Mouse (Mus musculus) telencephalon, adult 2 months (tissue): ENCODE measurements around the gene Tmem184a.

Experiments
- DNase-seq: peaks from one replicate; pipeline ENCODE4 v3.0.0-alpha.2; 2011; ENCODE audit warnings: low read depth, low spot score

The Tmem184a gene

GRCm38 (mm10) chr5:139819538-139820181, at the start of gene Tmem184a:
TSS of gene Tmem184a (minus strand) at chr5:139819917.
- DNase-seq = no peak

GRCm38 (mm10) chr5:139862759-139863158, 43.0 kb upstream of the Tmem184a start:
- DNase-seq = no peak

DNA sequence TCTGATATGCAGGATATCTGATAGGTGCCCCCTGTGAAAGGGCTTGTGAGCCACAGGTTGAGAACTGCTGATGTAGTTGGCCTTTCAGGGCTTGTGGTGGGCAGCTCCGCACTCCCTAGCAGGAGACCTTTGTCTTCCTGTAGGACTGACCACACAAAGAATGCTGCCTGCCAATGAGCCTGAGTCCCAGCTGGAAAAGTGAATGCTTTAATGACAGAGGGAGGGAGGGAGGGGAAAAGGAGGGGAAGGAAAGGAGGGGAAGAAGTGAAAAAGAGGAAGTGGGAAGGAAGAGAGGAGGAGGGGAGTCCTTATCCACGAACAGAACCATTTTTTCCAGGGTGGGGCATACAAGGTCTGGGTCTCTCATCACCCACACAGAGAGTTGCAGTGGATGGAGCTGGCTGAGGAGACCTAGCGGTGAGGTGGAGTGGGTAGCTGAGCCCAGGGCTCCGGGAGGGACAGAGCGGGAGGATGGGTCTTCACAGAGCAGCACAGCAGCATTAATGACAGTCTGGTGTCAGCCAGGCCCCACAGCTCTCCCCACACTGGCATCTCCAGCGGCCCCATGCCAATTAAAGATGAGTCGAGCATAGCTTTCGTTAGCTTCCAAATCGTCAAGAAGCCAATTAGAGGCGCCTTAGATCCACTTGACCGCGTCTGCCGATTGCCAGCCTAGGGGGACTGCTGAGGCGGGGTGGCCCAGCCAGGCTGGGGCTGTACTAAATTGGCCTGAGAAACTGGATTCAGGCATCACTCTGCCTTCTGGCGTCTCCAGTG, 40.8 kb upstream of the Tmem184a start:
- no peak for DNase-seq

GRCm38 (mm10) chr5:139849626-139850320, 30.1 kb upstream of the Tmem184a start:
- DNase-seq = no peak

DNA sequence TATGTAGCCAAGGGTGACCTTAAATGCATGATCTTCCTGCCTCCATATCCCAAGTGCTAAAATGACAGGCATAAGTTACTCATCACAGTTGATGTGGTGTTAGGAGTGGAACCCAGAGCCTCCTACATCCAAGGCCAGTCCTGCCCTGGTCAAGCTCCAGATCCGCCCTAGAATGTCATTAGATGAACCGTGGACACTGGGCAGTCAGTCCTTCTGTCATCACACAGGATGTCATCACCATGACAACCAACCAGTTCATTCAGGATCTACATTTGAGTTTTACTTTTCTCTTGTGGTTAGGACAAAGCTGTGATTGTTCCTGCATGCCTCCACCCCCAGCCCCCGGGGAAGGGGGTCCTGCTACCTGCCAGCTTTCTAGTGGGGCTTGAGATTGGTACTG, 19.4 kb upstream of the Tmem184a start:
- DNase-seq = no peak

- DNase-seq = no peak
Measured at GRCm38 (mm10) chr5:139838476-139838892, 18.8 kb upstream of the Tmem184a start.

- DNase-seq = no peak
Measured at GRCm38 (mm10) chr5:139835706-139836105, 16.0 kb upstream of the Tmem184a start.

DNA sequence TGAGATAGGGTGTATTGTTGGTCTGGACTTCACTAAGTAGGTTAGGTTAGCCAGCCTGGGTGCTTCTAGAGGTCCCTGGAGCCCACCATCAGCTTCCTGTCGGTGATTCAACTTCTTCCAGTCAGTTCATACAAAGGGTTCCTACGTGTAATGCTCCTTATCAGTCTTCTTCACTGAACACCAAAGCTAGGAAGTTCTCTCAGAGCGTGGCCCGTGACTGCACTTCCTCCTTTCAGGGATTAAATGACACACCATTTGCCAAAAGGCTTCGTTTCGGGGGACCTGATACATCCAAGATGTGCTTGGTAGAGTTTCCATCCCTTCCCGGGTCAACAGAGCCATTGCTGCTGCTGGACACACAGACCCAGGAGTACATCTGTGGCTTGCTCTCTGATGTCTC, 12.4 kb upstream of the Tmem184a start:
- no peak for DNase-seq

- DNase-seq = no peak
Measured at GRCm38 (mm10) chr5:139830734-139831133, 11.0 kb upstream of the Tmem184a start.

- DNase-seq = peak; percentile 55
Measured at GRCm38 (mm10) chr5:139829384-139829783, 9.7 kb upstream of the Tmem184a start.

- DNase-seq = no peak
Measured at GRCm38 (mm10) chr5:139827593-139827992, 7.9 kb upstream of the Tmem184a start.

- DNase-seq = peak; percentile 82
Measured at GRCm38 (mm10) chr5:139826357-139827055, 6.8 kb upstream of the Tmem184a start, which contains the start of the genes Gm26938 and Psmg3. TSS of gene Gm26938 (minus strand) at chr5:139826407. TSS of gene Psmg3 (minus strand) at chr5:139826885.

DNA sequence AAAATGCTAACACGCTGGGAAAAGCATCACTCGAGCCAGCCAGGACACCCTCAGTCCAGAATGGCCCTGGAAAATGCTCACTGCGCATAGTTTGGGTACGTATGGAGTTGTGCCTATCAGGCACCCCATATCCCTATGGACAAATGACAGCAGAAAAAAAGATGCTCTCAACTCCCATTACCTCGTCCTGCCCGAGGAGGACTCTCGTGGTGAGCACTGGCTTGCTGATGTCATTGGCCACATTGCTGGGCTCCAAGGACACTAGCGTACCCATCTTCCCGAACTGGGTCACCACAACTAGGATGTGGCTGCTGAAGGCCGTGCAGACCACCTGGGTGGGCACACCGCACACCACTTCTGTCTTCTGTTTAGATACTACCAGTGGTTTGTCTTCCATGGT, 6.2 kb upstream of the Tmem184a start:
- no peak for DNase-seq

GRCm38 (mm10) chr5:139824531-139824930, 4.8 kb upstream of the Tmem184a start:
- DNase-seq = no peak

DNA sequence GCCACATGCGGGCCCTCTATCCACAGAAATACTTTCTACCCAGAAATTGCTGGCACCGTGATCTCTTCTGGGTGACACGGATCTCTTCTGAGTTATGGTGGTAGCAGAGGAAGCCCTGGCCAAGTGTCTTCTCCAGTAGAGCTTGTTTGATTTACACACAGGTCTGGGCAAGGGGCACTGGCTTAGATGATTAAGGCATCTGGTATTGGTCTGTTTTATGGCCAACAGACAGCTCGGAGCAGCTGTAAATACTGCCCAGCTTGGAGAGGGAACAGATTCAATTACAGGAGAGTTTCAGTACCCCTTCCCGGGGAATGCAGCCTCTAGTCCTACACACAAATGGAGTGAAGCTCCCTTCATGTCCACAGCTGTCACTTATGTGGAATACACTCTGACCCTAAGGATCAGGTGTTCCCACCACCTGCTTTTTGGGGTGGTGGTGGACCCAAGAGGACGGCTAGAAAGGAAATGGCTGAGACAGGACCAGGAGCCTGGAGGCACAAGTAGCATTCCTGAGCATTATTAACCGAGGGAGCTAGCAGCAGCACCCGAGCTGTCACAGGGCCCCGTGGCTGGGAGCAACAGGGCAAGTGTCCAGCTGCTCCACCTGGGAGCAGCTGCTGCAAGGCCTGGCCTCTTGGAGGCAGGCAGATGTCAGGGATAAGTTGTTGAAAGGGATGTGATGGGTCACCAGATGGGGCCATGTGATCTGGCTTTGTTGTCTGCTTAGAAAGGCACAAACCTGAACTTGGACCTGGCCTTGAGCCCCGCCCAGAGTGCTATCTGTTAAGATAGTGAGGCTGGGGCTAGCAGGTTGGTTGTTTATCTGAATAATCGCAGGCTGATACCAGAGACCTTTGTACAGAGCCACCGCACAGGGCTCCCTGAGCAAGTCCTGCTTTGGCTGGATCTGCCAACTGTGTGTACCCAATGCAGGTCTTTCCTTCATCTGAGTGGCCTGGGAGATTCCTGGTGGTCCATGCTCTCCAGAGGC, 2.0 kb upstream of the Tmem184a start:
- no peak for DNase-seq

DNA sequence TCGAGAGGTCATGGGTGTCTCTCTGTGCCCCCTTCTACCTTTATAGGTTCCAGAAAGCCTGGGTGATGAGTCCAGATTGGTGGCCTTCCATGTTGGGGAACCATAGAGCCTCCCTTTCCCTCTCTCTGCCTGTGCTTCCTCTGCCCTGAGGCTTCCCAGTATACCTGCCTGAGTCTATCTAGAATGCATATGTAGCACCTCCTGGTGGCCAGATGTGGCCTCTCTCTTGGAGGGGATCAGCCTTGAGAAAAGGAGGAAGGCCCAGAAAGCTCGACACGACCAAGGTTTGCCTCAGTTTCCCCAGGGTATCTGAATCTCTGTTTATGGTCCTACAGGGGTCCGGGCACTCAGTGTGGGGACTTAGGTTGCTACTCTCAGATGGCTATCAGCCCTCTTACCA, 916 bp downstream of the Tmem184a start:
- DNase-seq = no peak

DNA sequence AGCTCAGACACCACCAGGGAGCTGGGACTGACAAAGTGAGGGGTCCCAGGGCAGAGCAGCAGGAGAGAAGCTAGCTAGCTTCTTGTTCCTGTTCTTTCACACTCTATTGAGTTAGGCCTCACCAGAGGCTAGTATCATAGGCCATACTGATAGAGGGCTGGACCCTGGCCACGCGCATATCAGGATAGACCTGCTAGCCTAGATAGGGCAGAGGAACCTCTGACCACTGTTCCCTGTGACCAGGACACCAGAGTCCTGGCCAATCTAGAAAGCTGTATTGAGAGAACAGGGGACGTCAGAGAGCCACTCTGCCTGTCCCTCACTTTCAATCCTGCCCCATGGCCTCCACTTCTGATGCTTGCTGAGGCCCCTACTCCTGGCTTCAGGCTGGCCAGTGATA, 1.7 kb downstream of the Tmem184a start:
- DNase-seq = no peak

DNA sequence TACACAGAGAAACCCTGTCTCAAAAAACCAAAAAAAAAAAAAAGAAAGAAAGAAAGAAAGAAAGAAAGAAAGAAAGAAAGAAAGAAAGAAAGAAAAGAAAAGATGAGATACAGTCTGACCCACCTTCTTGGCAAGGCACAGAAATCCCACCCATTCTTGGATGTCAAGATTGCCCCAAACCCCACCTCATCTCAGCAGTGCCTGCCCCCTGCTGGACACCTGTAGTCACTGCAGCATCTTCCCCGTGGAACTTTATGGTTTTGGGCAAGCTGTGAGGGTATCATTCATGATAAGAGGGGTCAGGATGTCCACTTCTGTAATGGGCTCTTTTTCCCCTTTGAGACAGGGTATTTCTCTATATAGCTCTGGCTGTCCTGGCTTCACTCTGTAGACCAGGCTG, 2.4 kb downstream of the Tmem184a start:
- no peak for DNase-seq

DNA sequence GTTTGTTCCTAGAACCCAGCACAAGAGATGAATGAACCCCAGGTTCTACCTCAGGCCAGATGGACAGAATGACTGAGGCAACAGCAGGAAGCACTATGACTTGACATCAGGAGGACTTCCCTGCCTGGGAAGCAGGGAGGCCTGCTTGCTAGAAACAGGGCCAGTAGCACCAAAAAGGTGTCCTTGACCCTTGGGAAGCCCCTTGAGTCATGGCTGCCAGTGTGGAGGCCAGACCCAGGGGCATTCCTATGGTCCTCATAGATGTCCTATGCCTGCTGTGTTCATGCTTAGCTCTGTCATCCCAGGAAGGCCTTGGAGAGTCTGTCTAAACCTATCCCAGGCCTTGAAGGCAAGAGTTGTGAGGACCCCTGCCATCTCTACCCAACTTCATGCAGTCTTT, 3.3 kb downstream of the Tmem184a start:
- DNase-seq = no peak

GRCm38 (mm10) chr5:139815964-139816363, 3.8 kb downstream of the Tmem184a start:
- no peak for DNase-seq

GRCm38 (mm10) chr5:139813963-139814381, 5.7 kb downstream of the Tmem184a start:
- DNase-seq = no peak
